Mouse (Mus musculus): ENCODE data around the gene Gja1. TPM values are rescaled to one million over a fixed set of nuclear protein-coding genes. Genes with fewer than 3 reads are reported as not detected.

Gene Gja1
- polyA plus RNA-seq (2012; fragmentation: generic; extraction: Trizol): 21.4 TPM

DNA sequence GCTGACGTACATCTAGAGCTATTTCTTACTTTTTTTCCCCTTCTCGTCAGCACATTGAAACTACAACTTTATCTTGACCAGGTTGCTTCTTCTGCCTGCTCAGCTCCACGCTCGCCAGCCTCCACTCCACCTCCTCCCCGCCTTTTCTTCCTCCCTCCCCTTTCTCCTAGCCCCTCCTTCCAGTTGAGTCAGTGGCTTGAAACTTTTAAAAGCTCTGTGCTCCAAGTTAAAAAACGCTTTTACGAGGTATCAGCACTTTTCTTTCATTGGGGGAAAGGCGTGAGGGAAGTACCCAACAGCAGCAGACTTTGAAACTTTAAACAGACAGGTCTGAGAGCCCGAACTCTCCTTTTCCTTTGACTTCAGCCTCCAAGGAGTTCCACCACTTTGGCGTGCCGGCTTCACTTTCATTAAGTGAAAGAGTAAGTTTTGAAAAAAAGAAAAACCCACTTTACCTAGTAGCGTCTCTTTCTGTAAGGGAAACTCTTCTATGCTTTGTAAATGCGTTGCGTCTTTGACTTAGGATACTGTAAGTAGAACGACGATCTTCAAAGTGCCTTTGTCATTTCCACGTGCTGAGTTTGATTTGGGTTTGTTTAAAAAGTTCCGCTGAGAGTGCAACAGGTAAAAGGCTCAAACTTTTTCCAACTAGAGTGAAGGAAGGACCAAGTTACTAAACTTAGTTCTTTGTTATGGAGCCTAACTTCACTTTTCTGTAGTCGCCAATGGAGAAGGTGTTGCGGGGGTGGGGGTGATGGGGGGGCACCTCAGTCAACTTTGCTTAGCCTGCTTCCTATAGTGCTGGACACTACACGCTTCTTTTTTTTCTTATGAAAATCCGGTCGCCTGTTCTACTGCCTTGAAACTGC lies at the start of gene Gja1:
Gene Gja1, plus strand, starts transcription at position 234 of the 869 bp plus-strand sequence.
- Histone ChIP-seq H3K4me3 (peak within 1 kb of the TSS; percentile 89), H3K4me2 (ENCODE audit: low read depth) (peak within 1 kb of the TSS; percentile 65), H3ac (ENCODE audit: control insufficient read depth, insufficient read length) (peak within 1 kb of the TSS; percentile 18), H3K79me2 (ENCODE audit: control insufficient read depth, insufficient read depth) (peaks cover 42% of the 10 kb centered on the region), H3K36me3 (ENCODE audit: control insufficient read depth, insufficient read depth) (no peaks in the 10 kb centered on the region), H3K27me3 (ENCODE audit: control insufficient read depth, insufficient read depth, insufficient read length) (no peaks in the 10 kb centered on the region)
- TF ChIP-seq SRF (IDR thresholded peaks at IDR 0.05; ENCODE audit: control insufficient read depth, insufficient read length, low read depth) (no peak), POLR2A (IDR thresholded peaks at IDR 0.05; ENCODE audit: insufficient read length, low read depth) (no peak), MAX (IDR thresholded peaks at IDR 0.05; ENCODE audit: low read depth) (no peak), CEBPB (IDR thresholded peaks at IDR 0.05; ENCODE audit: insufficient read depth, poor library complexity, severe bottlenecking) (no peak), REST (IDR thresholded peaks at IDR 0.05; ENCODE audit: insufficient read depth, insufficient read length) (no peak), TCF12 (IDR thresholded peaks at IDR 0.05; ENCODE audit: insufficient read depth, poor library complexity, severe bottlenecking) (no peak), MYOD1 (IDR thresholded peaks at IDR 0.05; ENCODE audit: control insufficient read depth in 1 of 3, insufficient read length in 2 of 3, low read depth in 2 of 3) (no peak), MYOG (IDR thresholded peaks at IDR 0.05; ENCODE audit: control insufficient read depth in 1 of 3, insufficient read depth in 1 of 3, insufficient read length in 2 of 3, low read depth in 2 of 3) (no peak), POLR2AphosphoS2 (IDR thresholded peaks at IDR 0.05; ENCODE audit: insufficient read length, low read depth) (no peak), E2F4 (IDR thresholded peaks at IDR 0.05; ENCODE audit: insufficient read depth) (no peak), TCF3 (IDR thresholded peaks at IDR 0.05; ENCODE audit: insufficient read length, low read depth) (no peak), USF1 (IDR thresholded peaks at IDR 0.05; ENCODE audit: low read depth) (no peak)

DNA sequence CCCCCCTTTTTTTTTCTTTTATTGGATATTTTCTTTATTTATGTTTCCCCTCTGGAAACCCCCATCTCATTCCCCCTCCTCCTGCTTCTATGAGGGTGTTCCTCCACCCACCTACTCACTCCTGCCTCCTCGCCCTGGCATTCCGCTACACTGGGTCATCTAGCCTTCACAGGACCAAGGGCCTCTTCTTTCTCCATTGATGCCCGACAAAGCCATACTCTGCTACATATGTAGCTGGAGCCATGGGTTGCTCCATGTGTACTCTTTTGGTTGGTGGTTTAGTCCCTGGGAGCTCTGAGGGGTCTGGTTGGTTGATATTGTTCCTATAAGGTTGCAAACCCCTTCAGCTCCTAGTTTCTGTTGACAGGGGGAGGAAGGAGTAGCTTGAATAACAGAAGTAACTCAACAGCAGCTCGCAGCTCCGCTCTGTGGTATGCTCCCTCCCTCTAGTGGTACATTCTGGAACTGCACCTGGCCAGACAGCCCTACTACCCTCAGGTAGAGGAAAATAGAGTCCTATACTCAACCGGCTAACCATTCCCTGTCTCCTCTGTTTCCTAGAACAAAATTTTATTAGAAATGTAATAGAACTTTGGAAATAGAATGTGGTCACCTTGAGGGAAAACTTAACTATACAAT lies 38.2 kb upstream of the Gja1 start:
- H3K27me3 ChIP-seq (ENCODE audit: control insufficient read depth, insufficient read depth, insufficient read length): no peaks in the 10 kb centered on the region
- H3K79me2 ChIP-seq (ENCODE audit: control insufficient read depth, insufficient read depth): no peaks in the 10 kb centered on the region
- no peak overlapping the region for H3K4me3 ChIP-seq
- no peak overlapping the region for H3K4me2 ChIP-seq (ENCODE audit: low read depth)
- H3ac ChIP-seq (ENCODE audit: control insufficient read depth, insufficient read length): no peak overlapping the region
- TF ChIP-seq MYOD1 (IDR thresholded peaks at IDR 0.05; ENCODE audit: control insufficient read depth in 1 of 3, insufficient read length in 2 of 3, low read depth in 2 of 3) (no peak), REST (IDR thresholded peaks at IDR 0.05; ENCODE audit: insufficient read depth, insufficient read length) (no peak), SRF (IDR thresholded peaks at IDR 0.05; ENCODE audit: control insufficient read depth, insufficient read length, low read depth) (no peak), E2F4 (IDR thresholded peaks at IDR 0.05; ENCODE audit: insufficient read depth) (no peak), TCF12 (IDR thresholded peaks at IDR 0.05; ENCODE audit: insufficient read depth, poor library complexity, severe bottlenecking) (no peak), POLR2AphosphoS2 (IDR thresholded peaks at IDR 0.05; ENCODE audit: insufficient read length, low read depth) (no peak), CEBPB (IDR thresholded peaks at IDR 0.05; ENCODE audit: insufficient read depth, poor library complexity, severe bottlenecking) (no peak), USF1 (IDR thresholded peaks at IDR 0.05; ENCODE audit: low read depth) (no peak), MYOG (IDR thresholded peaks at IDR 0.05; ENCODE audit: control insufficient read depth in 1 of 3, insufficient read depth in 1 of 3, insufficient read length in 2 of 3, low read depth in 2 of 3) (no peak), TCF3 (IDR thresholded peaks at IDR 0.05; ENCODE audit: insufficient read length, low read depth) (no peak)
- H3K36me3 ChIP-seq (ENCODE audit: control insufficient read depth, insufficient read depth): no peaks in the 10 kb centered on the region

DNA sequence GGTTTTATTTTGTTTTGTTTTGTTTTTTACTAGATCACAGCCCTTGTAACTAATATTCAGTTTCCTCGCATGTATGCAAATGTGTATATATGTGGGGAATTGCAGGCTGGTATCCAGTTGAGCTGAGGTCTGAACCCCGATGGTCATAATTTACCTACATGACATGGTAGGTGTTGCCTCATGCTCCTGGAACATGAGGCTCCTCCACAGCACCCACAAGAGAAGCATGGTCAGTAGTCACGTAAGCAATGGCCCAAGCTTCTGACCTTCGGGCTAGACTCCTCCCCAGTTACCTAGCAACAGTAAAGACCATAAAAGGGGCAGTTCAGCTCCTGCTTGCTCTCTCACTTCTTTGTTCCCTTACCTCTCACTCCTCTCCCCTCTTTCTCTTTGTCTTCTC lies 16.7 kb upstream of the Gja1 start:
- H3K79me2 ChIP-seq (ENCODE audit: control insufficient read depth, insufficient read depth): no peaks in the 10 kb centered on the region
- H3K4me3 ChIP-seq: no peak overlapping the region
- H3K36me3 ChIP-seq (ENCODE audit: control insufficient read depth, insufficient read depth): no peaks in the 10 kb centered on the region
- TF ChIP-seq MYOD1 (IDR thresholded peaks at IDR 0.05; ENCODE audit: control insufficient read depth in 1 of 3, insufficient read length in 2 of 3, low read depth in 2 of 3): no peak
- no peak for TF ChIP-seq E2F4 (IDR thresholded peaks at IDR 0.05; ENCODE audit: insufficient read depth)
- no peak for TF ChIP-seq MAX (IDR thresholded peaks at IDR 0.05; ENCODE audit: low read depth)
- no peak overlapping the region for H3K4me2 ChIP-seq (ENCODE audit: low read depth)
- H3ac ChIP-seq (ENCODE audit: control insufficient read depth, insufficient read length): no peak overlapping the region
- no peaks in the 10 kb centered on the region for H3K27me3 ChIP-seq (ENCODE audit: control insufficient read depth, insufficient read depth, insufficient read length)

DNA sequence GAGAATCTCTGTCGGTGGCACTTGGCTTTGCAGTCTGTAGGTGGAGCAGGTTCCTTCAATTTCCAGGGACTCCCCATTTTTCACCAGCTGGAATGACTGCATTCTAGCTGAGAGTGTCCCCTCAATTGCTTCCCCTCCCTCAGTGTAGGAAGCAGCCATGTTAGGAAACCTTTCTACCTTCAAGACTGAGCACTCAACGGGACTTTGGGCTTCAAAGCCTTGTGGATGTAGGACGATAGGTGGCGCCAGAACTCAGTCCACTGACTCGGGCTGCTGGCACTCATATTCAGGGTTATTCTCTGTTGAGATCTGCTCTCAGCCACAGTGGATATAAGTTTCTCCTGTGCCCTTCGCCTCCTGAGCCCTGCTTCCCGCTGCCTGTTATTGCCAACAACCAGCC lies 8.1 kb upstream of the Gja1 start:
- no peaks in the 10 kb centered on the region for H3K36me3 ChIP-seq (ENCODE audit: control insufficient read depth, insufficient read depth)
- no peaks in the 10 kb centered on the region for H3K27me3 ChIP-seq (ENCODE audit: control insufficient read depth, insufficient read depth, insufficient read length)
- peak overlapping the region; percentile 50 for H3K4me2 ChIP-seq (ENCODE audit: low read depth)
- TF ChIP-seq SRF (IDR thresholded peaks at IDR 0.05; ENCODE audit: control insufficient read depth, insufficient read length, low read depth) (no peak), POLR2AphosphoS2 (IDR thresholded peaks at IDR 0.05; ENCODE audit: insufficient read length, low read depth) (no peak), TCF3 (IDR thresholded peaks at IDR 0.05; ENCODE audit: insufficient read length, low read depth) (no peak), POLR2A (IDR thresholded peaks at IDR 0.05; ENCODE audit: insufficient read length, low read depth) (no peak), CEBPB (IDR thresholded peaks at IDR 0.05; ENCODE audit: insufficient read depth, poor library complexity, severe bottlenecking) (no peak), REST (IDR thresholded peaks at IDR 0.05; ENCODE audit: insufficient read depth, insufficient read length) (no peak), MYOD1 (IDR thresholded peaks at IDR 0.05; ENCODE audit: control insufficient read depth in 1 of 3, insufficient read length in 2 of 3, low read depth in 2 of 3) (no peak), USF1 (IDR thresholded peaks at IDR 0.05; ENCODE audit: low read depth) (no peak), MYOG (IDR thresholded peaks at IDR 0.05; ENCODE audit: control insufficient read depth in 1 of 3, insufficient read depth in 1 of 3, insufficient read length in 2 of 3, low read depth in 2 of 3) (no peak), E2F4 (IDR thresholded peaks at IDR 0.05; ENCODE audit: insufficient read depth) (no peak), MAX (IDR thresholded peaks at IDR 0.05; ENCODE audit: low read depth) (no peak), TCF12 (IDR thresholded peaks at IDR 0.05; ENCODE audit: insufficient read depth, poor library complexity, severe bottlenecking) (no peak)
- H3K79me2 ChIP-seq (ENCODE audit: control insufficient read depth, insufficient read depth): no peaks in the 10 kb centered on the region
- H3K4me3 ChIP-seq: no peak overlapping the region
- H3ac ChIP-seq (ENCODE audit: control insufficient read depth, insufficient read length): no peak overlapping the region

Data from myocyte (in vitro differentiated cells).